In genomic region chrX:73524318-73525222, GRCm38 (mm10) we compare ENCODE assay signal across 9 mouse cellular contexts. TPM values are rescaled to one million over a fixed set of nuclear protein-coding genes. Genes with fewer than 3 reads are reported as not detected.
A peak's percentile ranks its signal among the peaks of the same experiment; 100 is the strongest.
DNase-seq lines count a peak whose midpoint lies in the region; ATAC-seq lines count a peak whose summit lies in the region.
"Had no signal": no experiment of that assay in that cellular context is flagged by ENCODE, and none has a peak within 500 bp of the region (broad histone marks: within the 10 kb centered on the region; RNA-seq: fewer than 3 reads in every experiment).

No protein-coding gene starts in this region.

- H3K4me3 ChIP-seq in lung, embryonic 16.5 days (ENCODE audit: low read length) = no peak overlapping the region
- H3K4me3 ChIP-seq in neural tube, embryonic 14.5 days (ENCODE audit: low read depth, low read length) = no peak overlapping the region

- DNase-seq in lung, postnatal 14 days = no peak
- peak; percentile 73 to 76 for DNase-seq in cerebellum, adult 18-20 months
- no peak for DNase-seq in urinary bladder, adult 18-20 months (ENCODE audit: low spot score in 2 of 2)
- DNase-seq in testis, postnatal 14 days (ENCODE audit: low spot score) = no peak
- DNase-seq in kidney, adult 9 months = no peak

- no peaks in the 10 kb centered on the region for H3K27me3 ChIP-seq in lung, embryonic 16.5 days (ENCODE audit: control insufficient read depth, insufficient read depth, low read depth, low read length)
- no peaks in the 10 kb centered on the region for H3K27me3 ChIP-seq in neural tube, embryonic 14.5 days (ENCODE audit: control insufficient read depth, insufficient read depth, low read length)

- no peak overlapping the region for H3K27ac ChIP-seq in lung, embryonic 16.5 days (ENCODE audit: low read length)
- H3K27ac ChIP-seq in neural tube, embryonic 14.5 days (ENCODE audit: low read depth, low read length) = no peak overlapping the region

- no peaks in the 10 kb centered on the region for H3K4me1 ChIP-seq in lung, embryonic 16.5 days (replicated peaks; ENCODE audit: control insufficient read depth, insufficient read depth, low read length)
- H3K4me1 ChIP-seq in neural tube, embryonic 14.5 days (ENCODE audit: control insufficient read depth, insufficient read depth, low read length) = no peaks in the 10 kb centered on the region

- 52% methylated on average over 9 of the region's 9 CpGs for WGBS in lung, embryonic 16.5 days
- WGBS in neural tube, embryonic 14.5 days = 56% methylated on average over 8 of the region's 9 CpGs

- no peak overlapping the region for H3K9ac ChIP-seq in lung, embryonic 16.5 days (ENCODE audit: low read length)
- no peak overlapping the region for H3K9ac ChIP-seq in neural tube, embryonic 14.5 days (replicated peaks; ENCODE audit: low read depth, low read length)

- peak; percentile 49; the same call in 1 of the 2 replicates for ATAC-seq in lung, embryonic 16.5 days (ENCODE audit: low read depth)
- ATAC-seq in hematopoietic stem cell, adult 5-6 weeks (replicated peaks in 1 of 2; ENCODE audit: insufficient read depth in 1 of 2, low FRiP score in 2 of 2, low TSS enrichment in 1 of 2, low read depth in 1 of 2, poor library complexity in 2 of 2, severe bottlenecking in 2 of 2) = peak; percentile 59 to 72
- ATAC-seq in neural tube, embryonic 14.5 days (ENCODE audit: low read depth) = peak; percentile 76; the same call in 1 of the 2 replicates

- no peaks in the 10 kb centered on the region for H3K9me3 ChIP-seq in lung, embryonic 16.5 days (ENCODE audit: control insufficient read depth, low read length)
- no peaks in the 10 kb centered on the region for H3K9me3 ChIP-seq in neural tube, embryonic 14.5 days (ENCODE audit: control insufficient read depth, low read length)

- no peak overlapping the region for H3K4me2 ChIP-seq in lung, embryonic 16.5 days (ENCODE audit: low read depth, low read length)
- H3K4me2 ChIP-seq in neural tube, embryonic 14.5 days (ENCODE audit: low read depth, low read length) = no peak overlapping the region

- no peaks in the 10 kb centered on the region for H3K36me3 ChIP-seq in lung, embryonic 16.5 days (ENCODE audit: control insufficient read depth, insufficient read depth, low read length)
- no peaks in the 10 kb centered on the region for H3K36me3 ChIP-seq in neural tube, embryonic 14.5 days (ENCODE audit: control insufficient read depth, insufficient read depth, low read length)

RNA-seq across cellular contexts. Expression of gene Atp2b3, which starts 21.7 kb away (rescaled TPM):
- 0.11 TPM in 1 of 2 replicates, not detected in the other for polyA plus RNA-seq in lung, embryonic 16.5 days (2015; fragmentation: Nextera tagmentation; extraction: Ambion mirVana)
- 0.25 TPM in 1 of 2 replicates, not detected in the other for total RNA-seq in hematopoietic stem cell, adult 5-6 weeks (2017)
- 5.9 and 9.2 TPM in 2 replicates for polyA plus RNA-seq in neural tube, embryonic 14.5 days (2014; fragmentation: Nextera tagmentation; extraction: Ambion mirVana)
- total RNA-seq: neutrophil, adult 5-6 weeks had no signal

RNA-seq across cellular contexts. Expression of gene Bgn, which starts 41.2 kb away (rescaled TPM):
- 206 and 225 TPM in 2 replicates for polyA plus RNA-seq in lung, embryonic 16.5 days (2015; fragmentation: Nextera tagmentation; extraction: Ambion mirVana)
- total RNA-seq in hematopoietic stem cell, adult 5-6 weeks (2017) = 11.8 and 16.3 TPM in 2 replicates
- 8.3 and 36.2 TPM in 2 replicates for polyA plus RNA-seq in neural tube, embryonic 14.5 days (2014; fragmentation: Nextera tagmentation; extraction: Ambion mirVana)
- total RNA-seq: neutrophil, adult 5-6 weeks had no signal

Comparison
In these comparisons a context has a peak if more than half of its experiments do, and no peak if none do; other contexts are left out.
1. DNase-seq: peak in cerebellum, adult 18-20 months (2 of 2); none in lung, postnatal 14 days (single experiment), urinary bladder, adult 18-20 months (0 of 2), testis, postnatal 14 days (single experiment) and kidney, adult 9 months (single experiment).
2. Peak in every context shown above with its lines, with median percentiles within 50 percentile points of each other: ATAC-seq.